Mouse (Mus musculus) hindbrain, embryonic 10.5 days (tissue): Measurements from ENCODE around the gene Dip2b. TPM values are rescaled to one million over a fixed set of nuclear protein-coding genes. Genes with fewer than 3 reads are reported as not detected.

Experiments
- DNase-seq: peaks from one replicate; pipeline ENCODE4 v3.0.0-alpha.2; 2017; ENCODE audit warnings: low spot score
- H3K27ac ChIP-seq: fragments of 300-500 bp; sonication (generic); 2 replicates; pipeline ENCODE4 v1.5.1; 2016; ENCODE audit warnings: mild to moderate bottlenecking, moderate library complexity
- H3K27me3 ChIP-seq: fragments of 300-500 bp; sonication (generic); 2 replicates; pipeline ENCODE4 v1.6.1; 2016; ENCODE audit warnings: mild to moderate bottlenecking; ENCODE audit not compliant: poor library complexity, insufficient read depth, severe bottlenecking
- H3K36me3 ChIP-seq: fragments of 300-500 bp; sonication (generic); 2 replicates; pipeline ENCODE4 v1.6.1; 2016; ENCODE audit warnings: mild to moderate bottlenecking, moderate library complexity
- H3K4me1 ChIP-seq: fragments of 300-500 bp; sonication (generic); replicated peaks from 2 replicates; pipeline ENCODE4 v1.6.1; 2016; ENCODE audit warnings: mild to moderate bottlenecking
- H3K4me3 ChIP-seq: fragments of 300-500 bp; sonication (generic); 2 replicates; pipeline ENCODE4 v1.5.1; 2016; ENCODE audit warnings: mild to moderate bottlenecking, moderate library complexity
- H3K9me3 ChIP-seq: fragments of 300-500 bp; sonication (generic); 2 replicates; pipeline ENCODE4 v1.6.1; 2016; ENCODE audit warnings: mild to moderate bottlenecking, moderate library complexity
- WGBS: fragments of 180-500 bp; shearing (Covaris S2); methylation state at CpG from one replicate; pipeline ENCODE4 v1.1.7; 2016; 5-methylcytosine and 5-hydroxymethylcytosine counted together
- polyA plus RNA-seq: library from polyadenylated mRNA; unstranded; fragments of >200 nt; fragmentation: Nextera tagmentation; extraction: Ambion mirVana; gene quantifications from 2 replicates; pipeline ENCODE4 v1.2.1, GENCODE M21; 2016

Gene Dip2b
- polyA plus RNA-seq, 1 experiment from 2014 or later: 18.9 TPM

DNA sequence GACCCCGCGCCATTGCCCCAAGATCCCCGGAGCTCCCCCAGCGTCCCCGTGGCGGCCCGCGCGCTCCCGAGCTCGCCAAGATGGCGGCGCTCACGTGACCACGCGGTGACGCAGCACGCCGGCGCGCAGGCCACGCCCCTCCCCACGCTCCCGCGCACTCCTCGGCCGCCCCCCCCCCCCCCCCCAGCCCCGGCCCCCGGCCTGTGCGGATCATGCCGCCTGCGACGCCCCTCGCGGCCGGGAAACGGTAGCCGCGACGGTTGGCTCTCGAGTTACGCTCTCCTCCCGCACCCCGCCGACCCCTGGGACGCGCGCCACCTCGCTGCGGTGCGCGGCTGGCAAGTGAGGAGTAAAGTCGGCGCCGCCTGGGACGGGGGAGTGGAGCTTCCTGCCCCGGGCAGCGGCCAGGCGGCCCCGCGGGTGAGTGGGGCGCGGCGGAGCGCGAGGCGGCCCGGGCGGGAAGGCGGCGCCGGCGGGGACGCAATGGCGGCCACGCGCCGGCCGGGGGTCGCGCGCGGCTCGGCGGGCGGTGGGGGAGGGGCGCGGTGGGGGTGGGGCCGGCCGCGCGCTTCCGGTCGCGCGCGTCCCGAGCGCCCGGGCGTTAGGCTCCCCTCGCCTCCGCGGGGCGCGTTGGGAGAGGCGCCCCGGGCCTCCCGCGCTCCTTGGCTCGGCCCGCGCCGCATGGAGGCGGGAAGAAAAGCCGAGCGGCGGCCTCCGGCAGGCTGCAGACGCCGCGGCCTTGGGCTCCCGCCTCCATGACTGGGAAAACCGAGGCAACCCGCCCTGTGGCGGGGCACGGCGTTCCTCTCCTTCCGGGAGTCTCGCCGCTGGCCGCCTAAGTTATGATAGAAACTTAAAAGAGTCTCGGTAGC, 189.4 kb downstream of the Dip2b start, which contains the start of gene Atf1:
Gene Atf1 (plus strand): TSS at position 157 of the 872 bp plus-strand sequence.
- under 1% methylated on average over 97 of the region's 133 CpGs for WGBS
- H3K27ac ChIP-seq: peak within 1 kb of the TSS; percentile 99
- H3K27me3 ChIP-seq: no peaks in the 10 kb centered on the region
- peak within 1 kb of the TSS; percentile 87 for H3K4me3 ChIP-seq
- peaks cover 9% of the 10 kb centered on the region for H3K9me3 ChIP-seq
- peak; percentile 93 for DNase-seq
- peaks cover 22% of the 10 kb centered on the region for H3K4me1 ChIP-seq
- peaks cover 43% of the 10 kb centered on the region for H3K36me3 ChIP-seq

DNA sequence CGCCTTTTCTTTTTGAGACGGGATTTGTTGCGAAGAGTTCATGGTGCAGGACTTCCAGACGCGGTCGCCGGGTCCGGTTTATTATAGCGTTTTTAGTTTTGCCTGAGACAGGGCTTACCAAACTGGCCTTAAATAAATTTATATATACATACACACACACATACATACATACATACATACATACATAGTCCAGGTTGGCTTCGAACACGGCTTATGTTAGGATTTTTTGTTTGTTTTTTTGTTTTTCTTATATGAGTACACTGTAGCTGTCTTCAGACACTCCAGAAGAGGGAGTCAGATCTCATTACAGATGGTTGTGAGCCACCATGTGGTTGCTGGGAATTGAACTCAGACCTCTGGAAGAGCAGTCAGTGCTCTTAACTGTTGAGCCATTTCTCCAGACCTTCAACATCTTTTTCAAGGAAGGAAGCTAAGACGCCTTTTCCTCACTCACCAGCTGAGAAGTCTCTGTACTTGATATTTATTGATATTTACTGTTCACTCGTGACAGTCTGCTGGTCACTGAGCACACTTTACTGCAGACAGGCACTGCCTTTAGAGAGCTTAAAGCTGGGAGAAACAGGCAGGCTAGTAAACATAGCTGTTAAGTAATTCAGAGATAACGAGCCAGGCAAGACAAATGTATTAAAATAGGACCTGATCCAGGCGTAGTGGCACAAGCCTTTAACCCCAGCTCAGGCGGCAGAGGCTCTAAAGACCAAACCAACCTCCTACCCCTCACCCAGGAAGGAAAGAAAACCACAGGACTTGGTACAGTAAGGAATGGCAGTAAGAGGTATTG, 190.3 kb downstream of the Dip2b start:
- no peaks in the 10 kb centered on the region for H3K27me3 ChIP-seq
- H3K4me1 ChIP-seq: peaks cover 22% of the 10 kb centered on the region
- H3K36me3 ChIP-seq: peaks cover 43% of the 10 kb centered on the region
- peaks cover 2% of the 10 kb centered on the region; the same call in 1 of the 2 replicates for H3K9me3 ChIP-seq
- H3K27ac ChIP-seq: peak overlapping the region; percentile 99
- 21% methylated on average over 16 of the region's 16 CpGs for WGBS
- peak overlapping the region; percentile 87 for H3K4me3 ChIP-seq
- no peak for DNase-seq

DNA sequence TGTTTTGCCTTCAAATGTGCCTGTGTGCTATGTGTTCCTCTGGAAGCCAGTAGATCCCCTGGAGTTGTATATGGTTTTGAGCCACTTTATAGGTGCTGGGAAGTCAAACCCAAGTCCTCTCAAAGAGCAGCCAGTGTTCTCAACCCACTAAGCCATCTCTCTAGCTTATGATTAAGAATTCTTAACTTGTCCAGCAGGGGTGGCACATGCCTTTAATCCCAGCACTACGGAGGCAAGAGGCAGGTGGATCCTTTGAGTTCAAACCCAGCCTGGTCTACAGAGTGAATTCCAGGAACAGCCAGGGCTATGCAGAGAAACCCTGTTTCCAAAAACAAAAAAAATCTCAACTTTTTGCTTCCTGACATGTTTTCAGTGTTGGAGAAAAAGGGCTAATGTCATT, 192.2 kb downstream of the Dip2b start:
- no peaks in the 10 kb centered on the region for H3K9me3 ChIP-seq
- peaks cover 46% of the 10 kb centered on the region for H3K36me3 ChIP-seq
- no peak overlapping the region for H3K27ac ChIP-seq
- WGBS: 83% methylated on average over 1 of the region's 1 CpGs
- peaks cover 22% of the 10 kb centered on the region for H3K4me1 ChIP-seq
- no peak for DNase-seq
- H3K4me3 ChIP-seq: no peak overlapping the region
- no peaks in the 10 kb centered on the region for H3K27me3 ChIP-seq

DNA sequence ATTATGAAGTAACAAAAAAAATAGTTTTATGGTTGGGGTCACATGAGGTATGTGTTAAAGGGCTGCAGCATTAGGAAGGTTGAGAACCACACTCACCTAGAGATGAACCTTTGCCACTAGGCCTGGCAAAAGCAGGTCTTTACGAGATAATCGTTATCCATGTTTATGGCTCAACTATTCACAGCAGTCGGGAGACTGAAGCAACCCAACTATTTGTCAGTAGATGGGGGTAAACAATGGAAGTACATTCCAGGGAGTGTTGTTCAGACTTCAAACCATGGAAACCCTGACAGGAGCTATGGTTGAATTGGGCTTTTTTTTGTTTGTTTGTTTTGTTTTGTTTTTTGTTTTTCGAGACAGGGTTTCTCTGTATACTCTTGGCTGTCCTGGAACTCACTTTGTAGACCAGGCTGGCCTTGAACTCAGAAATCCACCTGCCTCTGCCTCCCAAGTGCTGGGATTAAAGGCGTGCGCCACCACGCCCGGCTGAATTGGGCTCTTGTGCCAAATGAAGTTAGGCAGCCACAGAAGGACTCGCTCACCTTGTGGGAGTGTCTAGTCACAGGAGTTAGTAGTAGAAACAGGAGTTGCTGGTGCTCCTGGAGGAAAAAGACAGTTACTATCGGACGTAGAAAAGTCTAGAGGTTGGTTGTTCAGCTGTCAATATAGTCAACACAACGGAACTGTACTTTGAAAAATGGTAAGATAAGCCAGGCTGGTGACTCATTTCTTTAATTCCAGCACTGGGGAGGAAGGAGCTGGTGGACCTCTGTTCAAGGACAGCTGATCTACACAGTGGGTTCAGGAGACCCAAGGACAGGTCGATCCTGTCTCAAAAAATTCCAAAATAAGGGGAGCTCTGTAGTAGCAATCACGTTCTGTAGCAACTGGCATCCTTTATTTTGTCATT, 193.4 kb downstream of the Dip2b start:
- Histone ChIP-seq H3K4me1 (peaks cover 18% of the 10 kb centered on the region), H3K36me3 (peaks cover 54% of the 10 kb centered on the region), H3K27ac (no peak overlapping the region), H3K27me3 (no peaks in the 10 kb centered on the region), H3K9me3 (no peaks in the 10 kb centered on the region), H3K4me3 (no peak overlapping the region)
- WGBS: 91% methylated on average over 14 of the region's 14 CpGs
- no peak for DNase-seq

DNA sequence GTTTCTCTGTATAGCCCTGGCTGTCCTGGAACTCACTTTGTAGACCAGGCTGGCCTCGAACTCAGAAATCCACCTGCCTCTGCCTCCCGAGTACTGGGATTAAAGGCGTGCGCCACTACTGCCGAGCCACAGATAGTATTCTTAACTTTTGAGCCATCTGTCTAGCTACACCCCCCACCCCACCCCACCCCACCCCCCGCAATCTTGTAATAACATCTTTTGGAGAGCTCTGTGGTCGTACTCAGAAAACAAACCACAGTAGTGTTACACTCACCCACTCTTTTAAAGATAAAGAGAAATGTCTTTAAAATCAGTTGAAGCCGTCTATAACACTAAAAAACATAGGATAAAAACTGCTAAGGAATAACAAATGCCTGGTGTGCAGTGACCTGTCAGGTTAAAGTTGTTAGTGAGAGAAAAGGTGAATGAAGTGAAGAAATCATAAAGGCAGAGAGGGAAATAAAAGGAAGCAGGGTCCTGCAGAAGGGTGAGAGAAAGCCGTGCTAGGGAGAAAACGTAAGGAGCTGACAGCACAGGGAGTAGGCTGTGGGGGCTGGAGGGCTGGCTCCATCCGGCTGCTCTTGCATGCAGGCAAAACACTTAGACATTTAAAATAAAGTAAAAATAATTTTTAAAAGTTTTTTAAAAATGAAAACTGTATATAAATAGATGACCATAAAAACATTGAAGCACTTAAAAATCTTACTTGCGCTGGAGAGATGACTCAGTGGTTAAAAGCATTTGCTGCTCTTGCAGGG, 196.9 kb downstream of the Dip2b start:
- H3K4me3 ChIP-seq: no peak overlapping the region
- no peaks in the 10 kb centered on the region for H3K9me3 ChIP-seq
- no peaks in the 10 kb centered on the region for H3K4me1 ChIP-seq
- no peaks in the 10 kb centered on the region for H3K27me3 ChIP-seq
- H3K36me3 ChIP-seq: peaks cover 89% of the 10 kb centered on the region
- no peak for DNase-seq
- WGBS: 94% methylated on average over 12 of the region's 12 CpGs
- H3K27ac ChIP-seq: no peak overlapping the region

DNA sequence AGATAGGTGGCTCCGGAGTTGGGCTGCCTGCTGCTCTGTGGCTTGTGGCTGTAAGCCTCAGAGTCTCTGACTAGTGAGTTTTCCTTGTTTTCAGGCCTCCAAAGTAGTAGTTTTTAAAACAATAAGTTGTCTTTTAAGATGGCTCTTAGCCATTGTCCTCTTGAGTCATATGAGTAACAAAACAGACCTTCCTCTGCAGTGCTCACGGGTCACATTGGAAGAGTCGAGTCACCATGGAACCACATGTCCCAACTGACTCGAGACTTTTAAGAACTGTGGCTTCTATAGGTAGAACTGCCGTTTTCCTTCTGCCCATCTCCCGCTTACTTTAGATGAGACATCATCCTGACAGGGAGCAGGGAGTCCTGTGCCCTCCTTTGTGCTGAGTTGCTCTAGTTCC, 198.5 kb downstream of the Dip2b start:
- Histone ChIP-seq H3K9me3 (no peaks in the 10 kb centered on the region), H3K27ac (no peak overlapping the region), H3K4me1 (no peaks in the 10 kb centered on the region), H3K27me3 (no peaks in the 10 kb centered on the region), H3K36me3 (peaks cover 99% of the 10 kb centered on the region), H3K4me3 (no peak overlapping the region)
- WGBS: 94% methylated on average over 6 of the region's 6 CpGs
- no peak for DNase-seq

DNA sequence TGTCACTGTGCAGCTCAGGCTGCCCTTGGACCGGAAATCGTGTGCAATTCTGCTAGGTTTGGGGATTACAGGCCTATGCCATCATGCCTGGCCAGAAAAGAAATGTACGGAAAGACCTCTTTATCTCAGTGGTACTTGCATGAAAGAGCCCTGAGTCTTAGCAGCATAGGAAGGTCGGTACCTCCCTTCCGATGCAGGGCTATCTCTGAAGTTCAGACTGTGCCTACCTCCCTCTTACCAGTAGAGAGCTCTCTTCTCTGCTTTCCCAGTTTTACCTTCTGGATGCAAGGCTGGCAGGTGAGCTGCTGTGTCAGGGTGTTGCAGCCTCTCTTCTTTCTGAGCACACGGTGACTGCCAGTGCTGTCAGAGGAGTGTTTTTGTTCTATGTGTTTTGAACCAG, 203.3 kb downstream of the Dip2b start:
- 94% methylated on average over 6 of the region's 6 CpGs for WGBS
- H3K4me1 ChIP-seq: no peaks in the 10 kb centered on the region
- H3K27ac ChIP-seq: no peak overlapping the region
- no peak for DNase-seq
- no peak overlapping the region for H3K4me3 ChIP-seq
- no peaks in the 10 kb centered on the region for H3K9me3 ChIP-seq
- H3K36me3 ChIP-seq: peaks cover 99% of the 10 kb centered on the region
- H3K27me3 ChIP-seq: no peaks in the 10 kb centered on the region

DNA sequence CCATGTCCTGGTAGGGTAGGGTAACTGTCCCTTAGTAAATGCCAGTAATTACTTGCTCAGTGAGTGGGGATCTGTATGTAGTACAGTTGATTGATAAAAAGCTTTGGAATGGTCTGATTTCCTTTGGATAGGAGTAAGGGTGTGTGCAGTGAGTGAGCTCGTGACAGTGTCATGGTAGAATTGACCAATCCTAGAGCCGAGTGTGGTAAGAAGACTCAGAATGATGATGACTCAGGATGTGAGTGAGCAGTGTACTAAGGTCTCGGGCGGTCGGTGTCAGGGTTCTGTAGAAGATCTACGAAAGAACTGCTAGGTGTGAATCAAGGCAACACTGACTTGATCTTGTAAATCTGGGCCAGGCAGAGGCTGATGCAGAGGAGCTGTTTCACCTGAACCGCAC, 207.5 kb downstream of the Dip2b start:
- no peaks in the 10 kb centered on the region for H3K4me1 ChIP-seq
- DNase-seq: no peak
- H3K9me3 ChIP-seq: no peaks in the 10 kb centered on the region
- no peak overlapping the region for H3K4me3 ChIP-seq
- H3K27ac ChIP-seq: no peak overlapping the region
- no peaks in the 10 kb centered on the region for H3K27me3 ChIP-seq
- H3K36me3 ChIP-seq: peaks cover 100% of the 10 kb centered on the region
- WGBS: 96% methylated on average over 7 of the region's 7 CpGs

DNA sequence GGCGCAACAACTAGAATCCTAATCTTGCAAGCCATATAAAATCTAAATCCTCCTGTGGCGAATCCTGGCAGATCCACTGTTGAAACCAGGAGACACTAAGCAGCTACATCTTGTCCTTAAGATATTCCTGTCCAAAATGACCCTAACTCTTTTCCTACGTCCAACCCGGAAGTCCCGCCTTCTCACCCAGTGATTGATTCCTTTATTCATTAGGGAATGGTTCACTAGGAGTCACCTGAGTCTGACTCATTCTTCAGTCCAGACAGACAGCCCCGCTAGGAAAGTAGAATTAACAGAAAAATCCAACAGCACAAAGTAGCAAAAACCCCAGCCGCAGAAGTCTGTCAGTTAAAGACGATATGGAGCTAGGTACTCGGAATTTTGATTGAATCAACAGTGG, 208.8 kb downstream of the Dip2b start:
- peaks cover 100% of the 10 kb centered on the region for H3K36me3 ChIP-seq
- no peak overlapping the region for H3K27ac ChIP-seq
- no peaks in the 10 kb centered on the region for H3K27me3 ChIP-seq
- 94% methylated on average over 9 of the region's 9 CpGs for WGBS
- DNase-seq: no peak
- no peaks in the 10 kb centered on the region for H3K9me3 ChIP-seq
- H3K4me1 ChIP-seq: no peaks in the 10 kb centered on the region
- no peak overlapping the region for H3K4me3 ChIP-seq

DNA sequence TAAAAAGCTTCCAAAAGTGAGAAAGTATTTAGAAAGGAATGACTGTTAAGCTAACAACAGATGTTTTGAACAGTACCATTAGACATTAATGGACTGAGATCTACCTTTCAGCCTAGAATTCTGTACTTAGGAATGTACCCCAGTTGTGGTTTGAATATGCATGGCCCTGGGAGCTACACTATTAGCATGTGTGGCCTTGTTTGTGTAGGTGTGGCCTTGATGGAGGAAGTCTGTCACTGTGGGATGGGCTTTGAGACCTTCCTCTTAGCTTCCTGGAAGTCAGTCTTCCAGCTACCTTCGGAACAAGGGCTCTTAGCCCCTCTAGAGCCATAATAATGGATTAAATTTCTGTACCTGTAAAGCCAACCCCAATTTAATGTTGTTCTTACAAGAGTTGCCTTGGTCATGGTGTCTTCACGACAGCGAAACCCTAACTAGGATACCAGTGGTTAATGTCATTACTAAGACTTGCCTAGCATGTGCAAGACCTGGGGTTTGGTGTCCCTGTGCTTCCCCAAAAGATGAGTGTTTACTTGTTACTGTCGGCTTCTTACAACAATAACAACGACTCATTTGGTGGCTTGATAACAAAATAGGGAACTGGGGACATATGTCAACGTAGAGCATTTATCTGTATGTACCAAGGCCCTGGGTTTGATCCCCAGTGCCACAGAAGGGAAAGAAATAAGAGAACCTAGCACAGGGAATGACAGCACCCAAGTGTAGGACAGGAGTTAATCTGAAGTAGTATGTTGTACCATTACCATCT, 210.4 kb downstream of the Dip2b start:
- H3K9me3 ChIP-seq: no peaks in the 10 kb centered on the region
- no peak overlapping the region for H3K4me3 ChIP-seq
- 93% methylated on average over 6 of the region's 6 CpGs for WGBS
- no peaks in the 10 kb centered on the region for H3K4me1 ChIP-seq
- no peaks in the 10 kb centered on the region for H3K27me3 ChIP-seq
- H3K27ac ChIP-seq: no peak overlapping the region
- H3K36me3 ChIP-seq: peaks cover 100% of the 10 kb centered on the region
- no peak for DNase-seq

DNA sequence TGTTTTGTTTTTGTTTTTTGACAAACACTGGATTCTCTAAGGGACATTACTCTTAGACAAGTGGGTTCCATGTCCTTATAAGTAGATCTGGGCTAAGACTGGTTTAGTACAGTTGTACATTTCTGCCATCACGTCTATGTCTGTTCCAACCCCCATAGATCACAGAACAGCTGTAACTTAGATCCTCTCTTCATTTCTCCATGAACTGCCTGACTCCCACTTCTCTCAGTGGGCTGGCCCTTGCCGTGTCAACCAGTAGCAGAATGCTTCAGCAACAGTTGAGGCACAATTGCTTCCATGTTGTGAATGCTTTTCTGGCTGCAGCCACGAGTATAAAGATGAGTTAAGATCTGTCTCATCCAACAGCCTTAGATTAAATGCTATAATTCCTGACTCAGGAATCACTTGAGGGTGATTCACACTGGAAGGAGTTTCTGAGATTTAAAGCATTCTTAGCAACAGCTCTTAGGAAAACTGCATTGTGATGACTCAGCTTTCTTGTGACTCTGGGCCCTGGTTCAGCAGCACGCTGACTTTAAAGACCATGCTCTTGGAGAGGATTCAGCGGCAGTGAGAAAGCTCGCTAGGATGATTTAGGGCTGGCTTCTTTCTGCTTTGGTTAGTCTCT, 212.8 kb downstream of the Dip2b start:
- DNase-seq: no peak
- Histone ChIP-seq H3K27ac (no peak overlapping the region), H3K4me1 (no peaks in the 10 kb centered on the region), H3K9me3 (no peaks in the 10 kb centered on the region), H3K27me3 (no peaks in the 10 kb centered on the region), H3K4me3 (no peak overlapping the region), H3K36me3 (peaks cover 100% of the 10 kb centered on the region)
- WGBS: 91% methylated on average over 6 of the region's 6 CpGs
